Mouse (Mus musculus): ENCODE measurements around the gene Hpse. TPM values are rescaled to one million over a fixed set of nuclear protein-coding genes. Genes with fewer than 3 reads are reported as not detected.

Hpse gene
- polyA plus RNA-seq, 1 experiment from 2014 or later: 0.10 TPM

DNA sequence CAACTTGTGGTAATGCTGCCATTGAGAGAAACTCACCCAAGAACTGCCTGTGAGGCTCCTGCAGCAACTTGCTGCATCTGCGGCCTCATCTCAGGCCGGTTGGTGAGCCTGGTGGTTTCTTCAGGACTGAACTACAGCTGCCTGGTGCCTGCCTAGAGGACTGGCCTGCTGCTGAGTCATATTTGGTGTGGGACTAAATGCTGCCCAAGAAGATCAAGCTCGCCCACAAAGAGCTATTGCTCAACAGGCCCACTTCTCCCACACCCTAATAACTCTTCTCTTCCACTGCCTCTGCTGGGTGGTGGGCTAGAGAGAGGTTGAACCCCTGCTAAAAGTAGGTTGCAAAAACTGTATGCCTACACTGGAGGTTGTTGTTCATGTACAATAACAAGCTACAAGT lies 17.2 kb downstream of the Hpse start:
- 96% methylated on average over 3 of the region's 3 CpGs for WGBS
- Histone ChIP-seq H3K27ac (ENCODE audit: low read length) (no peak overlapping the region), H3K36me3 (ENCODE audit: control insufficient read depth, insufficient read depth) (no peaks in the 10 kb centered on the region), H3K9me3 (ENCODE audit: control insufficient read depth, low read length) (no peaks in the 10 kb centered on the region), H3K4me2 (ENCODE audit: low read length) (no peak overlapping the region), H3K4me3 (replicated peaks; ENCODE audit: low read length) (no peak overlapping the region), H3K27me3 (replicated peaks; ENCODE audit: control insufficient read depth, insufficient read depth, low read length) (no peaks in the 10 kb centered on the region), H3K9ac (replicated peaks; ENCODE audit: low read depth, low read length) (no peak overlapping the region), H3K4me1 (replicated peaks; ENCODE audit: control insufficient read depth, insufficient read depth, low read length) (no peaks in the 10 kb centered on the region)
- no peak for ATAC-seq

- H3K9ac ChIP-seq (replicated peaks; ENCODE audit: low read depth, low read length): no peak overlapping the region
- no peak overlapping the region for H3K4me3 ChIP-seq (replicated peaks; ENCODE audit: low read length)
- 85% methylated on average over 13 of the region's 13 CpGs for WGBS
- no peaks in the 10 kb centered on the region for H3K36me3 ChIP-seq (ENCODE audit: control insufficient read depth, insufficient read depth)
- no peak for ATAC-seq
- H3K27ac ChIP-seq (ENCODE audit: low read length): no peak overlapping the region
- H3K4me2 ChIP-seq (ENCODE audit: low read length): no peak overlapping the region
- no peaks in the 10 kb centered on the region for H3K9me3 ChIP-seq (ENCODE audit: control insufficient read depth, low read length)
- H3K4me1 ChIP-seq (replicated peaks; ENCODE audit: control insufficient read depth, insufficient read depth, low read length): no peaks in the 10 kb centered on the region
- H3K27me3 ChIP-seq (replicated peaks; ENCODE audit: control insufficient read depth, insufficient read depth, low read length): no peaks in the 10 kb centered on the region
These were observed 18.5 kb downstream of the Hpse start for GRCm38 (mm10) chr5:100700861-100701620.

- Histone ChIP-seq H3K4me2 (ENCODE audit: low read length) (no peak overlapping the region), H3K27ac (ENCODE audit: low read length) (no peak overlapping the region), H3K4me1 (replicated peaks; ENCODE audit: control insufficient read depth, insufficient read depth, low read length) (no peaks in the 10 kb centered on the region), H3K4me3 (replicated peaks; ENCODE audit: low read length) (no peak overlapping the region), H3K9me3 (ENCODE audit: control insufficient read depth, low read length) (no peaks in the 10 kb centered on the region), H3K36me3 (ENCODE audit: control insufficient read depth, insufficient read depth) (no peaks in the 10 kb centered on the region), H3K9ac (replicated peaks; ENCODE audit: low read depth, low read length) (no peak overlapping the region), H3K27me3 (replicated peaks; ENCODE audit: control insufficient read depth, insufficient read depth, low read length) (no peaks in the 10 kb centered on the region)
- WGBS: 83% methylated on average over 2 of the region's 2 CpGs
- ATAC-seq: no peak
These were observed 21.6 kb downstream of the Hpse start for GRCm38 (mm10) chr5:100697886-100698285.

- Histone ChIP-seq H3K9me3 (ENCODE audit: control insufficient read depth, low read length) (no peaks in the 10 kb centered on the region), H3K27ac (ENCODE audit: low read length) (no peak overlapping the region), H3K36me3 (ENCODE audit: control insufficient read depth, insufficient read depth) (no peaks in the 10 kb centered on the region), H3K4me2 (ENCODE audit: low read length) (no peak overlapping the region), H3K4me1 (replicated peaks; ENCODE audit: control insufficient read depth, insufficient read depth, low read length) (no peaks in the 10 kb centered on the region), H3K4me3 (replicated peaks; ENCODE audit: low read length) (no peak overlapping the region), H3K27me3 (replicated peaks; ENCODE audit: control insufficient read depth, insufficient read depth, low read length) (no peaks in the 10 kb centered on the region), H3K9ac (replicated peaks; ENCODE audit: low read depth, low read length) (no peak overlapping the region)
- ATAC-seq: no peak
- 70% methylated on average over 2 of the region's 2 CpGs for WGBS
These were observed 22.1 kb downstream of the Hpse start for GRCm38 (mm10) chr5:100697398-100697797.

GRCm38 (mm10) chr5:100685631-100686030 lies 33.9 kb downstream of the Hpse start:
- 67% methylated on average over 4 of the region's 4 CpGs for WGBS
- H3K4me2 ChIP-seq (ENCODE audit: low read length): no peak overlapping the region

GRCm38 (mm10) chr5:100680542-100680933 lies 39.0 kb downstream of the Hpse start:
- no peaks in the 10 kb centered on the region for H3K27me3 ChIP-seq (replicated peaks; ENCODE audit: control insufficient read depth, insufficient read depth, low read length)
- H3K4me1 ChIP-seq (replicated peaks; ENCODE audit: control insufficient read depth, insufficient read depth, low read length): no peaks in the 10 kb centered on the region
- no peak overlapping the region for H3K27ac ChIP-seq (ENCODE audit: low read length)
- no peak overlapping the region for H3K4me3 ChIP-seq (replicated peaks; ENCODE audit: low read length)
- no peak for ATAC-seq
- no peak overlapping the region for H3K9ac ChIP-seq (replicated peaks; ENCODE audit: low read depth, low read length)
- no peaks in the 10 kb centered on the region for H3K9me3 ChIP-seq (ENCODE audit: control insufficient read depth, low read length)
- H3K4me2 ChIP-seq (ENCODE audit: low read length): no peak overlapping the region
- no peaks in the 10 kb centered on the region for H3K36me3 ChIP-seq (ENCODE audit: control insufficient read depth, insufficient read depth)
- 78% methylated on average over 6 of the region's 6 CpGs for WGBS

More at GRCm38 (mm10) chr5:100685631-100686030, 33.9 kb downstream of the Hpse start:
- Histone ChIP-seq H3K4me3 (replicated peaks; ENCODE audit: low read length) (no peak overlapping the region), H3K27ac (ENCODE audit: low read length) (no peak overlapping the region), H3K27me3 (replicated peaks; ENCODE audit: control insufficient read depth, insufficient read depth, low read length) (no peaks in the 10 kb centered on the region), H3K9ac (replicated peaks; ENCODE audit: low read depth, low read length) (no peak overlapping the region), H3K36me3 (ENCODE audit: control insufficient read depth, insufficient read depth) (no peaks in the 10 kb centered on the region), H3K9me3 (ENCODE audit: control insufficient read depth, low read length) (no peaks in the 10 kb centered on the region), H3K4me1 (replicated peaks; ENCODE audit: control insufficient read depth, insufficient read depth, low read length) (no peaks in the 10 kb centered on the region)
- ATAC-seq: no peak

DNA sequence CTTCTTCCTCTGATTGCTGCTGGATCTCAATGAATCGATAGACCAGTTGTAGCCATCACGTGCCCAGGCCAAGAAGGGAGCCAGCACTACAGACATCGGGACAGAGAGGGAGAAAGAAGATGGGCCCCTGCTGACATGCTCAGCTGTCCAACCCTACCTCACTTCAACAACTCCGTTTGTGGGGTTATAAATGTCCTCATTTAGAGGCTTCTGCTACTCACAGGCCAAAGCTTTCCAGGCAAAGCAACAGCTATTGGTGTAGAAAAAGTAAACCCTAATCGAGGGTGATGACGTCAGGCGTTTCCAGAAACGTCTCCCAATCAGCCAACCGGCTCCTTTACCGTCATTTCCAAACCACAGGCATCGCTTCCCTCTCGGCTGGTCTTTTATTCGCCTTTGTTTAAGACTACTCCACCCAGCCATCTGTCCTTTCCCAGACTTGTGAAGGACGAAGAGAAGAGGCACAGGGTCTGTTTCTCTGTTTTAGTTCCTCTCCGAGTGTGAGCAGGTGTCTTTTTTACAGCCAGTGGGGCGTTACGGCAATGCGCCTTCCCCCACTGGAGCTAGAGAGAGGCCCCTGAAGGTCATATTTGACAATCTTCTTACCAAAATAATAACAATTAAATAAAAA lies 39.5 kb downstream of the Hpse start:
- Histone ChIP-seq H3K9ac (replicated peaks; ENCODE audit: low read depth, low read length) (no peak overlapping the region), H3K27ac (ENCODE audit: low read length) (no peak overlapping the region), H3K36me3 (ENCODE audit: control insufficient read depth, insufficient read depth) (no peaks in the 10 kb centered on the region), H3K9me3 (ENCODE audit: control insufficient read depth, low read length) (no peaks in the 10 kb centered on the region), H3K4me2 (ENCODE audit: low read length) (no peak overlapping the region), H3K4me3 (replicated peaks; ENCODE audit: low read length) (no peak overlapping the region), H3K4me1 (replicated peaks; ENCODE audit: control insufficient read depth, insufficient read depth, low read length) (peaks cover 1% of the 10 kb centered on the region), H3K27me3 (replicated peaks; ENCODE audit: control insufficient read depth, insufficient read depth, low read length) (no peaks in the 10 kb centered on the region)
- no peak for ATAC-seq
- 66% methylated on average over 18 of the region's 18 CpGs for WGBS

DNA sequence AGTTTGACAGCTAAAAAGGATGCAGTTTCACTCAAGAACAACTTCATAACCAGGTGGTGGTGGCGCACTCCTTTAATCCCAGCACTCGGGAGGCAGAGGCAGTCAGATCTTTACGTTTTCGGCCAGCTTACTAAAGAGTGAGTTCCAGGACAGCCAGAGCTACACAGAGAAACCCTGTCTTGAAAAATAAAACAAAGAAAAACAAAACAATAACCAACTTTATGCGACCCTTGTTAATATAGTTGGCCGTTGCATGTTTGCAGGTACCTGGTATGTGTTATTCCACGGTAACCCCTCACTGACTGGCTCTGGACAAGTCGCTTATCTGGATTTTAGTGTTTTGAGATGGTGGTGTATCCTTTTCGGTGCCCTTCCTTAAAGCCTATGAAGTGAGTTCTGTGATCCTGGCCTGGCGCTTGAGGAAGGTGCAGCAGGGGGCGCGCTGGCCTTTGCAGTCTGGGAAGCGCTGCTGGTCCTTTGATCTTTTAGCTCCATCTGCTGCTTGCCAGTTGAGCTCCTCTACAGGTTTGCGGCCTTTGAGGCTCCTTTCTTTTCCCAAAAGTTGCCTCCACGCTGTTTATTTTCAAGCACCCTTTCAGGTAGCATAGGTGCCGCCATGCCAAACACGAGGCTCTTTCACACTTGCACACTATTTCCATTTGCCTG lies 44.7 kb downstream of the Hpse start, which contains the start of gene Coq2:
TSS of gene Coq2 (minus strand) at position 430 of the 666 bp plus-strand sequence.
- Histone ChIP-seq H3K9me3 (ENCODE audit: control insufficient read depth, low read length) (no peaks in the 10 kb centered on the region), H3K4me1 (replicated peaks; ENCODE audit: control insufficient read depth, insufficient read depth, low read length) (peaks cover 15% of the 10 kb centered on the region), H3K4me2 (ENCODE audit: low read length) (peak within 1 kb of the TSS; percentile 84), H3K27ac (ENCODE audit: low read length) (peak within 1 kb of the TSS; percentile 33; the same call in 1 of the 2 replicates), H3K36me3 (ENCODE audit: control insufficient read depth, insufficient read depth) (no peaks in the 10 kb centered on the region), H3K4me3 (replicated peaks; ENCODE audit: low read length) (peak within 1 kb of the TSS; percentile 81), H3K27me3 (replicated peaks; ENCODE audit: control insufficient read depth, insufficient read depth, low read length) (no peaks in the 10 kb centered on the region), H3K9ac (replicated peaks; ENCODE audit: low read depth, low read length) (peak within 1 kb of the TSS; percentile 92)
- WGBS: 10% methylated on average over 17 of the region's 17 CpGs
- ATAC-seq: peak; percentile 27; the same call in 1 of the 2 replicates

GRCm38 (mm10) chr5:100673745-100674486 lies 45.6 kb downstream of the Hpse start:
- H3K9ac ChIP-seq (replicated peaks; ENCODE audit: low read depth, low read length): peak overlapping the region; percentile 92
- under 1% methylated on average over 70 of the region's 71 CpGs for WGBS
- peaks cover 15% of the 10 kb centered on the region for H3K4me1 ChIP-seq (replicated peaks; ENCODE audit: control insufficient read depth, insufficient read depth, low read length)
- H3K9me3 ChIP-seq (ENCODE audit: control insufficient read depth, low read length): no peaks in the 10 kb centered on the region
- peak overlapping the region; percentile 81 for H3K4me3 ChIP-seq (replicated peaks; ENCODE audit: low read length)
- peak; percentile 98 for ATAC-seq
- H3K27me3 ChIP-seq (replicated peaks; ENCODE audit: control insufficient read depth, insufficient read depth, low read length): no peaks in the 10 kb centered on the region
- H3K36me3 ChIP-seq (ENCODE audit: control insufficient read depth, insufficient read depth): no peaks in the 10 kb centered on the region
- peak overlapping the region; percentile 84 for H3K4me2 ChIP-seq (ENCODE audit: low read length)
- peak overlapping the region; percentile 33 for H3K27ac ChIP-seq (ENCODE audit: low read length)
